Mouse (Mus musculus): ENCODE results near the gene Dguok. TPM values are rescaled to one million over a fixed set of nuclear protein-coding genes. Genes with fewer than 3 reads are reported as not detected.

The Dguok gene
- polyA plus RNA-seq, 1 experiment from 2014 or later: 63.0 TPM

- H3K4me1 ChIP-seq (ENCODE audit: control insufficient read depth, insufficient read depth, low read length): peaks cover 43% of the 10 kb centered on the region
Measured at GRCm38 (mm10) chr6:83455328-83456130, 51.2 kb downstream of the Dguok start.

GRCm38 (mm10) chr6:83453706-83454105 lies 53.1 kb downstream of the Dguok start:
- no peak for DNase-seq (ENCODE audit: low spot score)
- H3K4me2 ChIP-seq (ENCODE audit: low read depth): peak overlapping the region; percentile 97
- peak overlapping the region; percentile 18; the same call in 1 of the 2 replicates for H3K9ac ChIP-seq (ENCODE audit: low read length)
- H3K4me3 ChIP-seq (ENCODE audit: low read depth, low read length): peak overlapping the region; percentile 4; the same call in 1 of the 2 replicates
- peaks cover 4% of the 10 kb centered on the region; the same call in 1 of the 2 replicates for H3K36me3 ChIP-seq (ENCODE audit: control insufficient read depth, insufficient read depth, low read length)
- no peaks in the 10 kb centered on the region for H3K9me3 ChIP-seq (ENCODE audit: control insufficient read depth, low read length)
- ATAC-seq (ENCODE audit: insufficient read depth, low FRiP score, low TSS enrichment): no peak
- WGBS: 56% methylated on average over 11 of the region's 11 CpGs
- no peaks in the 10 kb centered on the region for H3K27me3 ChIP-seq (ENCODE audit: control insufficient read depth, insufficient read depth, low read length)
- H3K27ac ChIP-seq (ENCODE audit: low read depth, low read length): no peak overlapping the region
- H3K4me1 ChIP-seq (ENCODE audit: control insufficient read depth, insufficient read depth, low read length): peaks cover 43% of the 10 kb centered on the region

More at GRCm38 (mm10) chr6:83455328-83456130, 51.2 kb downstream of the Dguok start:
- Histone ChIP-seq H3K9ac (ENCODE audit: low read length) (peak overlapping the region; percentile 97), H3K9me3 (ENCODE audit: control insufficient read depth, low read length) (no peaks in the 10 kb centered on the region), H3K36me3 (ENCODE audit: control insufficient read depth, insufficient read depth, low read length) (no peaks in the 10 kb centered on the region), H3K4me2 (ENCODE audit: low read depth) (peak overlapping the region; percentile 97), H3K27ac (ENCODE audit: low read depth, low read length) (peak overlapping the region; percentile 95), H3K27me3 (ENCODE audit: control insufficient read depth, insufficient read depth, low read length) (no peaks in the 10 kb centered on the region), H3K4me3 (ENCODE audit: low read depth, low read length) (peak overlapping the region; percentile 85)
- ATAC-seq (ENCODE audit: insufficient read depth, low FRiP score, low TSS enrichment) (peak; percentile 41), DNase-seq (ENCODE audit: low spot score) (peak; percentile 64)
- WGBS: 2% methylated on average over 31 of the region's 41 CpGs

DNA sequence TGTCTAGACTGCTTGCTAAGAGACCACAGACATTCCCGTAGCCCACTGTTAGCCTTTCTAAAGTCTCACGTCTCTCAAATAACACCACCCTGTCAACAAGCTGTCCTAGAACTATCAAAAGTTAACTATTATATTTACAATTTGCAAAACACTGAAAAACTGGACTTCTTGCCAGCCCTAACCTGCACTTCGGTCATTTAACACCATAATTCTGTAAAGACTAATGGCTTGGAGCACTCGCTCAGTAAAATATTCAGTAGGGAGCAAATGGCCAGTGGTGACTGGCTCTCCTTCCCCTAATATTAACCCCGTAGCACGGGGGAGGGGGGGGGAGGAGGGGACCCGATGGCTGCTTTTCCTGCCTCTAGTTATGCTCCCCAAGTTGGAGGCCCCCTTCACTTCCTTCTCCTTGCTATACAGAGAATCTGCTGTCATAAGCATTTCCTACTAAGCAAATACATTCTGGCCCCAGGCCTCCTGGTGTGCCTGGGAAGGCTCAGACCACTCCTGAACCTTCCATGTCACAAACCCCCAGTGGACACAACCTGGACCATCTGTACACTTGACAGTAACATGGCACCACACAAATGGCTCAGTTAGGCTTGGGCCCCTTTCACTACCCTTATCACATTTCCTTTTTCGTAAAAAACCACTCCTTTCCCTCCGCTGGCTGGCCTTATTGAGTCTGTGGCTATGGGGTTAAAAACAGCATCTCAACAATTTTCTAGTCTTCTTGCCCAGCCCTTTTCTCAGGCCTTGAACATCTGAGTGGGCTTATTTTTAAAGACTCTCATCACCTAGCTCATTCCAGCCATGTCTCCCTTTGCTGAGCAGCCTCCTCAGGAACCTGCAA lies 56.1 kb downstream of the Dguok start:
- DNase-seq (ENCODE audit: low spot score) (no peak), ATAC-seq (ENCODE audit: insufficient read depth, low FRiP score, low TSS enrichment) (no peak)
- H3K4me1 ChIP-seq (ENCODE audit: control insufficient read depth, insufficient read depth, low read length): peaks cover 40% of the 10 kb centered on the region
- H3K27ac ChIP-seq (ENCODE audit: low read depth, low read length): no peak overlapping the region
- H3K4me2 ChIP-seq (ENCODE audit: low read depth): no peak overlapping the region
- no peaks in the 10 kb centered on the region for H3K9me3 ChIP-seq (ENCODE audit: control insufficient read depth, low read length)
- peaks cover 4% of the 10 kb centered on the region; the same call in 1 of the 2 replicates for H3K36me3 ChIP-seq (ENCODE audit: control insufficient read depth, insufficient read depth, low read length)
- H3K27me3 ChIP-seq (ENCODE audit: control insufficient read depth, insufficient read depth, low read length): no peaks in the 10 kb centered on the region
- WGBS: 61% methylated on average over 9 of the region's 9 CpGs
- no peak overlapping the region for H3K4me3 ChIP-seq (ENCODE audit: low read depth, low read length)
- H3K9ac ChIP-seq (ENCODE audit: low read length): no peak overlapping the region; the same call in 1 of the 2 replicates

DNA sequence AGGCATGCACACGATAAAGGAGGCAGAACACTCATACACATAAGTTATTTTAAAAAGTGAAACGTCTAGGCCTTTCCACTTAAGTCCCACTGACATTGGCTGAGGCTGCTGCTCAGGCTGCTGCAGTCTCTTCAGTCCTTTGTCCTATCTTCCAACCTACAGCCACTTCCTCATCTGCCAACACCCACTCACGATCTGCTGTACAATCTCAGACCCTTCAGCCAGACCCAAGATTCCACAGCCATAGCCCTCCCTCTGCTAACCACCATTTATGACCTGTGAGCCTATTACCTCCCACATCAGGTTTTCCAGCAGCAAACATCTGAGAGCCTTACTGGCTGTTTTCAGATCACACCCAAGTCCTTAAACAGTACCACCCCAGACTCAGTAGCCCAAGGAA lies 57.3 kb downstream of the Dguok start:
- Histone ChIP-seq H3K9me3 (ENCODE audit: control insufficient read depth, low read length) (no peaks in the 10 kb centered on the region), H3K4me3 (ENCODE audit: low read depth, low read length) (no peak overlapping the region), H3K4me2 (ENCODE audit: low read depth) (no peak overlapping the region), H3K27ac (ENCODE audit: low read depth, low read length) (no peak overlapping the region), H3K4me1 (ENCODE audit: control insufficient read depth, insufficient read depth, low read length) (peaks cover 32% of the 10 kb centered on the region), H3K36me3 (ENCODE audit: control insufficient read depth, insufficient read depth, low read length) (peaks cover 4% of the 10 kb centered on the region; the same call in 1 of the 2 replicates), H3K27me3 (ENCODE audit: control insufficient read depth, insufficient read depth, low read length) (no peaks in the 10 kb centered on the region), H3K9ac (ENCODE audit: low read length) (no peak overlapping the region)
- WGBS: 68% methylated on average over 3 of the region's 3 CpGs
- DNase-seq (ENCODE audit: low spot score): no peak
- ATAC-seq (ENCODE audit: insufficient read depth, low FRiP score, low TSS enrichment): no peak

- Histone ChIP-seq H3K36me3 (ENCODE audit: control insufficient read depth, insufficient read depth, low read length) (peaks cover 4% of the 10 kb centered on the region; the same call in 1 of the 2 replicates), H3K4me3 (ENCODE audit: low read depth, low read length) (no peak overlapping the region), H3K9me3 (ENCODE audit: control insufficient read depth, low read length) (no peaks in the 10 kb centered on the region), H3K9ac (ENCODE audit: low read length) (no peak overlapping the region), H3K27me3 (ENCODE audit: control insufficient read depth, insufficient read depth, low read length) (no peaks in the 10 kb centered on the region), H3K4me2 (ENCODE audit: low read depth) (no peak overlapping the region), H3K4me1 (ENCODE audit: control insufficient read depth, insufficient read depth, low read length) (peaks cover 32% of the 10 kb centered on the region), H3K27ac (ENCODE audit: low read depth, low read length) (no peak overlapping the region)
- DNase-seq (ENCODE audit: low spot score) (no peak), ATAC-seq (ENCODE audit: insufficient read depth, low FRiP score, low TSS enrichment) (no peak)
- WGBS: 85% methylated on average over 4 of the region's 4 CpGs
Measured at GRCm38 (mm10) chr6:83448911-83449310, 57.9 kb downstream of the Dguok start.

DNA sequence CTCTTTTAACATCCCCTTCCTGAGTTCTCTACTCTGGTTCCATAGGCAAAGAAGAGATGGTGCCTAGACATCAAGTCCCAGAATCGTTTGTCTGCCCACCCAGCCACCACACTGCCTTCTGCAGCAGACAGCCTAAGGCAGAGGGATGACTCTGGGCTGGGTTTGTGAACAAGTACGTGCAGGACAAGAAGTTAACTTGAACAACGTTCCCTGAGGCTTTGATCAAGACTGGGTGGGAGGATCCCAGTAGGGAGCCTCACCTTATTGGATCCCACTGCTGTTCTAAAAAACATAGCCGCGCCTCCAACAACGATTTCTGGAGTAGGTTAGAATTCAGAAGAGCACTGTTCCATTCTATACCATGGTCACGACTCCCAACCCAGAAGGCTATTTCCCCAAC lies 59.7 kb downstream of the Dguok start:
- Histone ChIP-seq H3K4me3 (ENCODE audit: low read depth, low read length) (no peak overlapping the region), H3K9ac (ENCODE audit: low read length) (no peak overlapping the region), H3K36me3 (ENCODE audit: control insufficient read depth, insufficient read depth, low read length) (peaks cover 4% of the 10 kb centered on the region; the same call in 1 of the 2 replicates), H3K27me3 (ENCODE audit: control insufficient read depth, insufficient read depth, low read length) (no peaks in the 10 kb centered on the region), H3K27ac (ENCODE audit: low read depth, low read length) (no peak overlapping the region), H3K4me2 (ENCODE audit: low read depth) (no peak overlapping the region), H3K4me1 (ENCODE audit: control insufficient read depth, insufficient read depth, low read length) (peaks cover 35% of the 10 kb centered on the region), H3K9me3 (ENCODE audit: control insufficient read depth, low read length) (no peaks in the 10 kb centered on the region)
- 73% methylated on average over 7 of the region's 7 CpGs for WGBS
- no peak for ATAC-seq (ENCODE audit: insufficient read depth, low FRiP score, low TSS enrichment)
- DNase-seq (ENCODE audit: low spot score): no peak

GRCm38 (mm10) chr6:83445796-83446195 lies 61.0 kb downstream of the Dguok start:
- DNase-seq (ENCODE audit: low spot score) (no peak), ATAC-seq (ENCODE audit: insufficient read depth, low FRiP score, low TSS enrichment) (no peak)
- no peaks in the 10 kb centered on the region for H3K9me3 ChIP-seq (ENCODE audit: control insufficient read depth, low read length)
- peaks cover 4% of the 10 kb centered on the region; the same call in 1 of the 2 replicates for H3K36me3 ChIP-seq (ENCODE audit: control insufficient read depth, insufficient read depth, low read length)
- no peaks in the 10 kb centered on the region for H3K27me3 ChIP-seq (ENCODE audit: control insufficient read depth, insufficient read depth, low read length)
- no peak overlapping the region for H3K4me3 ChIP-seq (ENCODE audit: low read depth, low read length)
- no peak overlapping the region for H3K9ac ChIP-seq (ENCODE audit: low read length)
- no peak overlapping the region for H3K27ac ChIP-seq (ENCODE audit: low read depth, low read length)
- H3K4me2 ChIP-seq (ENCODE audit: low read depth): no peak overlapping the region
- WGBS: 67% methylated on average over 2 of the region's 2 CpGs
- peaks cover 34% of the 10 kb centered on the region for H3K4me1 ChIP-seq (ENCODE audit: control insufficient read depth, insufficient read depth, low read length)

DNA sequence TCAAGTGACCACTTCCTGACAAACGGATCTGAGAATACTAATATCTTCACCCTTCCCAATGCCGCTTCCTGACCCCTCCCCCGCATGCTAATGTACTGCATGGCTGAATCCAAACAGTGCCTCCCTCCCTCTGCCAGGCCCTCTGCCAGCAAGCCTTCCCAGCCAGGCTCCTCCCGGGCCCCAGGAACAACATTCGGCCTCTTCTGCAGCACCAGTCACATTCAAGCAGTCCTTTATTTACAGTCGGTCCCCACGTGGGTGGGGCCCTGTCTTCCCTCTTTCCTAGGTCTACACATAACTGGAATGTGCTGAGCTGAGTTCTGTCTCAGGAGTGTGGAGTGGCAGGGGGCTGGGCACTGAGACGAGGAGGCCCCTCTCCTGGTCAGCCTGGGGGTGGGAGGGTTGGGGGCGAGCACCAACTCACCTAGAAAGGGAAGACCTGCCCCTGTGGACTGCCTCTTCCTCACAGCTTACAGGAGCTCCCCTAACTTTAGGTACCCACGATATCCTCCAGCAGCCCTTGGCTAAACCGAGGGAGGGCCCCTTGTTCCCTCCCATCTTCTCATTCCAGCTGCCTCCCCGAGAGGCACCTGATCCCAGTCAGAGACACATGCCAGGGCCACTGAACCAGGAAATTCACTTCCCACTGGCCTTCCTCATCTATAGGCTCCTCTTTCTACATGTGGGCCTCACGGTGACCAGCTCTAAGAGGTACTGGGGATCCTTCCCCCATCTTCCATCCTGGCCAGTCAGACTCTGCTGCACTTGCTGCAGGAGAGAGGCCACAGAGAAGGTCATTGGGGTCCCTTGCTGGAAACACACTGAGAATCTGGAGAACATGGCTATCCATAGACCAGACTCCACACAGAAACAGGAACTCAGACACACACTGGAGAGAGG lies 63.1 kb downstream of the Dguok start:
- no peak overlapping the region for H3K4me3 ChIP-seq (ENCODE audit: low read depth, low read length)
- H3K4me1 ChIP-seq (ENCODE audit: control insufficient read depth, insufficient read depth, low read length): peaks cover 45% of the 10 kb centered on the region
- H3K27ac ChIP-seq (ENCODE audit: low read depth, low read length): 0 out of 2 replicates have a peak overlapping the region, but pooled peaks have one; percentile 3
- no peaks in the 10 kb centered on the region for H3K9me3 ChIP-seq (ENCODE audit: control insufficient read depth, low read length)
- peaks cover under 1% of the 10 kb centered on the region for H3K36me3 ChIP-seq (ENCODE audit: control insufficient read depth, insufficient read depth, low read length)
- WGBS: 12% methylated on average over 13 of the region's 13 CpGs
- 0 out of 2 replicates have a peak overlapping the region, but pooled peaks have one; percentile 19 for H3K4me2 ChIP-seq (ENCODE audit: low read depth)
- peak; percentile 20 for ATAC-seq (ENCODE audit: insufficient read depth, low FRiP score, low TSS enrichment)
- DNase-seq (ENCODE audit: low spot score): peak; percentile 51
- no peaks in the 10 kb centered on the region for H3K27me3 ChIP-seq (ENCODE audit: control insufficient read depth, insufficient read depth, low read length)
- no peak overlapping the region for H3K9ac ChIP-seq (ENCODE audit: low read length)

Measured in neural tube, embryonic 11.5 days (tissue).